Mouse (Mus musculus) forebrain, embryonic 10.5 days (tissue): ENCODE measurements at regions not wholly inside any gene's neighbourhood (a gene's known extent, or its start where the extent isn't known, plus 50 kb on each side); places are given as distances from the start of the nearest gene placed in this dataset.

ENCODE experiments used
- DNase-seq: peaks from one replicate; pipeline ENCODE4 v3.0.0-alpha.2; 2017; ENCODE audit warnings: low spot score; ENCODE audit errors: extremely low spot score
- H3K27ac ChIP-seq: fragments of 300-500 bp; sonication (generic); 2 replicates; pipeline ENCODE4 v1.5.1; 2016; ENCODE audit warnings: mild to moderate bottlenecking
- H3K27me3 ChIP-seq: fragments of 300-500 bp; sonication (generic); 2 replicates; pipeline ENCODE4 v1.6.1; 2016; ENCODE audit warnings: mild to moderate bottlenecking; ENCODE audit not compliant: poor library complexity, severe bottlenecking
- H3K36me3 ChIP-seq: fragments of 300-500 bp; sonication (generic); replicated peaks from 2 replicates; pipeline ENCODE4 v1.6.1; 2016; ENCODE audit warnings: mild to moderate bottlenecking, moderate library complexity
- H3K4me1 ChIP-seq: fragments of 300-500 bp; sonication (generic); 2 replicates; pipeline ENCODE4 v1.6.1; 2016
- H3K4me3 ChIP-seq: fragments of 300-500 bp; sonication (generic); 2 replicates; pipeline ENCODE4 v1.5.1; 2016; ENCODE audit warnings: mild to moderate bottlenecking, moderate library complexity
- H3K9me3 ChIP-seq: fragments of 300-500 bp; sonication (generic); 2 replicates; pipeline ENCODE4 v1.6.1; 2016; ENCODE audit warnings: mild to moderate bottlenecking, moderate library complexity
- WGBS: fragments of 180-500 bp; shearing (Covaris S2); methylation state at CpG from one replicate; pipeline ENCODE4 v1.1.7; 2016; 5-methylcytosine and 5-hydroxymethylcytosine counted together

- no peak for DNase-seq
- no peak overlapping the region for H3K27ac ChIP-seq
- H3K27me3 ChIP-seq = peaks cover 25% of the 10 kb centered on the region
- peaks cover 40% of the 10 kb centered on the region for H3K4me1 ChIP-seq
- no peaks in the 10 kb centered on the region for H3K9me3 ChIP-seq
- WGBS = 83% methylated on average over 13 of the region's 13 CpGs
- H3K4me3 ChIP-seq = no peak overlapping the region
- no peaks in the 10 kb centered on the region for H3K36me3 ChIP-seq
Observed at GRCm38 (mm10) chr4:153542631-153543031, 60.0 kb upstream of the Ajap1 start.

- H3K4me3 ChIP-seq = no peak overlapping the region
- peaks cover 25% of the 10 kb centered on the region for H3K27me3 ChIP-seq
- H3K27ac ChIP-seq = no peak overlapping the region
- H3K4me1 ChIP-seq = peaks cover 45% of the 10 kb centered on the region
- WGBS = 67% methylated on average over 24 of the region's 24 CpGs
- no peak for DNase-seq
- no peaks in the 10 kb centered on the region for H3K36me3 ChIP-seq
- H3K9me3 ChIP-seq = no peaks in the 10 kb centered on the region
Observed at GRCm38 (mm10) chr4:153543900-153544648, 61.5 kb upstream of the Ajap1 start.

- Histone ChIP-seq H3K36me3 (no peaks in the 10 kb centered on the region), H3K4me3 (no peak overlapping the region), H3K4me1 (peaks cover 47% of the 10 kb centered on the region), H3K27ac (no peak overlapping the region), H3K9me3 (0 out of 2 replicates have a peak, but pooled peaks cover 3% of the 10 kb centered on the region), H3K27me3 (peaks cover 20% of the 10 kb centered on the region)
- WGBS = 90% methylated on average over 7 of the region's 7 CpGs
- DNase-seq = no peak
Observed at GRCm38 (mm10) chr4:153546709-153547108, 64.1 kb upstream of the Ajap1 start.

- Histone ChIP-seq H3K27ac (no peak overlapping the region), H3K4me3 (no peak overlapping the region), H3K36me3 (no peaks in the 10 kb centered on the region), H3K4me1 (peaks cover 49% of the 10 kb centered on the region), H3K27me3 (peaks cover 20% of the 10 kb centered on the region), H3K9me3 (0 out of 2 replicates have a peak, but pooled peaks cover 3% of the 10 kb centered on the region)
- WGBS = 88% methylated on average over 5 of the region's 5 CpGs
- DNase-seq = no peak
Observed at GRCm38 (mm10) chr4:153547111-153547510, 64.5 kb upstream of the Ajap1 start.

GRCm38 (mm10) chr4:153547871-153548270 lies 65.3 kb upstream of the Ajap1 start:
- DNase-seq = no peak
- Histone ChIP-seq H3K27ac (no peak overlapping the region), H3K27me3 (peaks cover 20% of the 10 kb centered on the region), H3K4me3 (no peak overlapping the region), H3K36me3 (no peaks in the 10 kb centered on the region), H3K9me3 (0 out of 2 replicates have a peak, but pooled peaks cover 3% of the 10 kb centered on the region), H3K4me1 (peaks cover 49% of the 10 kb centered on the region)
- WGBS = 87% methylated on average over 13 of the region's 13 CpGs

- no peak overlapping the region for H3K4me3 ChIP-seq
- no peak for DNase-seq
- no peaks in the 10 kb centered on the region for H3K36me3 ChIP-seq
- 94% methylated on average over 7 of the region's 7 CpGs for WGBS
- H3K27ac ChIP-seq = no peak overlapping the region
- 0 out of 2 replicates have a peak, but pooled peaks cover 3% of the 10 kb centered on the region for H3K9me3 ChIP-seq
- H3K27me3 ChIP-seq = peaks cover 8% of the 10 kb centered on the region; the same call in 1 of the 2 replicates
- peaks cover 40% of the 10 kb centered on the region for H3K4me1 ChIP-seq
Observed at GRCm38 (mm10) chr4:153551291-153551690, 68.7 kb upstream of the Ajap1 start.

- H3K27me3 ChIP-seq = no peaks in the 10 kb centered on the region
- H3K4me1 ChIP-seq = peaks cover 37% of the 10 kb centered on the region
- 0 out of 2 replicates have a peak, but pooled peaks cover 3% of the 10 kb centered on the region for H3K9me3 ChIP-seq
- no peak overlapping the region for H3K4me3 ChIP-seq
- no peaks in the 10 kb centered on the region for H3K36me3 ChIP-seq
- 3% methylated on average over 4 of the region's 4 CpGs for WGBS
- no peak for DNase-seq
- peak overlapping the region; percentile 73 for H3K27ac ChIP-seq
Observed at GRCm38 (mm10) chr4:153552483-153552882, 69.9 kb upstream of the Ajap1 start.

- Histone ChIP-seq H3K27ac (no peak overlapping the region), H3K4me1 (peaks cover 21% of the 10 kb centered on the region), H3K4me3 (no peak overlapping the region), H3K9me3 (no peaks in the 10 kb centered on the region), H3K27me3 (no peaks in the 10 kb centered on the region), H3K36me3 (no peaks in the 10 kb centered on the region)
- DNase-seq = no peak
- WGBS = 86% methylated on average over 19 of the region's 19 CpGs
Observed at GRCm38 (mm10) chr4:153557812-153558608, 75.4 kb upstream of the Ajap1 start.

- Histone ChIP-seq H3K27ac (no peak overlapping the region), H3K4me1 (peaks cover 7% of the 10 kb centered on the region), H3K9me3 (no peaks in the 10 kb centered on the region), H3K4me3 (no peak overlapping the region), H3K36me3 (no peaks in the 10 kb centered on the region), H3K27me3 (no peaks in the 10 kb centered on the region)
- WGBS = 72% methylated on average over 4 of the region's 4 CpGs
- DNase-seq = no peak
Observed at GRCm38 (mm10) chr4:153559568-153559967, 77.0 kb upstream of the Ajap1 start.

GRCm38 (mm10) chr4:153560193-153560592 lies 77.6 kb upstream of the Ajap1 start:
- Histone ChIP-seq H3K27ac (no peak overlapping the region), H3K4me3 (no peak overlapping the region), H3K4me1 (0 out of 2 replicates have a peak, but pooled peaks cover 5% of the 10 kb centered on the region), H3K36me3 (no peaks in the 10 kb centered on the region), H3K27me3 (no peaks in the 10 kb centered on the region), H3K9me3 (no peaks in the 10 kb centered on the region)
- 87% methylated on average over 11 of the region's 11 CpGs for WGBS
- DNase-seq = no peak

- H3K36me3 ChIP-seq = no peaks in the 10 kb centered on the region
- H3K27ac ChIP-seq = no peak overlapping the region
- 68% methylated on average over 6 of the region's 6 CpGs for WGBS
- no peaks in the 10 kb centered on the region for H3K27me3 ChIP-seq
- no peak overlapping the region for H3K4me3 ChIP-seq
- DNase-seq = no peak
- no peaks in the 10 kb centered on the region for H3K9me3 ChIP-seq
- 0 out of 2 replicates have a peak, but pooled peaks cover 5% of the 10 kb centered on the region for H3K4me1 ChIP-seq
Observed at GRCm38 (mm10) chr4:153560956-153561355, 78.3 kb upstream of the Ajap1 start.

- WGBS = 99% methylated on average over 3 of the region's 3 CpGs
- no peaks in the 10 kb centered on the region for H3K9me3 ChIP-seq
- no peaks in the 10 kb centered on the region for H3K36me3 ChIP-seq
- H3K4me3 ChIP-seq = no peak overlapping the region
- H3K27me3 ChIP-seq = no peaks in the 10 kb centered on the region
- no peak for DNase-seq
- no peak overlapping the region for H3K27ac ChIP-seq
- H3K4me1 ChIP-seq = peaks cover 6% of the 10 kb centered on the region; the same call in 1 of the 2 replicates
Observed at GRCm38 (mm10) chr4:153561991-153562390, 79.4 kb upstream of the Ajap1 start.
